Mouse (Mus musculus): Measurements from ENCODE around the gene Fam207a.
A peak's percentile ranks its signal among the peaks of the same experiment; 100 is the strongest.

Gene Fam207a

GRCm38 (mm10) chr10:77515385-77516348 lies at the start of gene Fam207a:
TSS of gene Fam207a (minus strand) at chr10:77515785.
- peak; percentile 92 to 97 for DNase-seq (ENCODE audit: low spot score in 2 of 2)

DNA sequence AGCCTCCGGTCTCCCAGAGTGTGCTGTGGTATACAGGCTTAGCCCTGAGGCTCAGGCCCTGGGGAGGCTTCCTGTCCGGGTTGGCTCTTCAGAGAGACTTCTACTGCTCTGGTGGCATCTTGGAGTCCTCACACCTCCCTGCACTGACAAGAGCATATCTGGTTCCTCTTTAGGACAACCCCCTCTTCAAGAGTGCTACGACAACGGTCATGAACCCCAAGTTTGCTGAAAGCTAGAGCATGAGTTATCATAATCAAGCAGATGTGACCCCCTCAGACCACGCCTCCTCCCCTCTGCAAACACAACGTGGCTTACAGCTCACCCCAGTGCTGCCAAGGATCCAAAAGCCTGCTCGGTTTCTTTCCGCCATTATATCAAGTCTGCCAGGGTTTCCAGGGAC lies 49.4 kb upstream of the Fam207a start:
- DNase-seq (ENCODE audit: low spot score in 2 of 2), result peak in 1 of 2 experiments; percentile 45

- DNase-seq (ENCODE audit: low spot score in 2 of 2), result no peak
Observed at GRCm38 (mm10) chr10:77561508-77561907, 45.9 kb upstream of the Fam207a start.

GRCm38 (mm10) chr10:77560830-77561229 lies 45.2 kb upstream of the Fam207a start:
- DNase-seq (ENCODE audit: low spot score in 2 of 2), result no peak

DNA sequence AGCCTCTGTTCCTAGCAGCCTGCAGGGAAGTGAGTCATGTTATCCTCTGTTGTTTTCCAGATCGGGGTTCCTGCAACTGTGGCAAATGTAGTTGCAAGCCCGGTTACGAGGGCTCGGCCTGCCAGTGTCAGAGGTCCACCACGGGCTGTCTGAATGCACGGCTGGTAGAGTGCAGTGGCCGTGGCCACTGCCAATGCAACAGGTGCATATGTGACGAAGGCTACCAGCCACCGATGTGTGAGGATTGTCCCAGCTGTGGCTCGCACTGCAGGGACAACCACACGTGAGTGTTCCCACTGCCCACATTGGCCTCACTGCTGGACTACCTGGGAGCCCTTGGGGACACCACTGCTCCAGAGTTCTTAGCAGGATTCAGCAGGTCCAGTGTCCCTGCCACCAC lies 44.5 kb upstream of the Fam207a start:
- DNase-seq (ENCODE audit: low spot score in 2 of 2), result no peak

DNA sequence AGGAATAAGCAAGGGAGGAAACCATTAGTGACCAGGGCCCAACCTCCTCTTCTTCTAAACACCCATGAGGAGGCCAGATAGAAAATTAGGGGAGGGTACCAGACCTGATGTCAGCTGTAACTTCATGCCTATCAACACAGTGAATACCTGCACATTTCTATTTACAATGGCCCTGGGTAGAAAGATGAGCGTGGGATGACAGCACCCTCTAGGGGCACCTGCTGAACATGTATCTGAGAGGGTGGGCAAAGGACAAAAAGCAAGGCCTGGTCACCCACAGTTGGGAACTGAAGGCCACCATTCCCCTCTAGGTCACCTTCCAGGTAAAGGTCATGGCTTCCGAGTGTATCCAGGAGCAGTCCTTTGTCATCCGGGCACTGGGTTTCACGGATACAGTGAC lies 42.1 kb upstream of the Fam207a start:
- no peak for DNase-seq (ENCODE audit: low spot score in 2 of 2)

DNA sequence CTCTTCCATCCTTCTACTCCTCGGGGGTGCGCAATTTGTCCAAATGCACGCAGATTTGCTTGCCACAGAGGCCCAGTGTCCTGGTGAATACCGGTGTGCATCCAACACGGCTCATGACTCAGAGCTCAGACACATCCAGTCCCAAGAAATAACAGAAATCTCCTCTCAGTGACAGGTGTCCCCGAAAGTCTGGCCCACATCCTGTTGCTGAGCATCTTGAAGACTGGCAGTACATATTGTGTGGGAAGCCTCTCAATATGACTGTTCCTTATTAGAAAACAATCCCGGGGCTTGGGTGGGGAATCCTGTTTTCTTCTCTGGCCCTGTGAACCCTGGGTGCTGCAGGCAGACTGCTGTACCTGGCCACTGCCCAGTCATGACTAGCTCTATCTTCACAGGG lies 41.0 kb upstream of the Fam207a start:
- no peak for DNase-seq (ENCODE audit: low spot score in 2 of 2)

DNA sequence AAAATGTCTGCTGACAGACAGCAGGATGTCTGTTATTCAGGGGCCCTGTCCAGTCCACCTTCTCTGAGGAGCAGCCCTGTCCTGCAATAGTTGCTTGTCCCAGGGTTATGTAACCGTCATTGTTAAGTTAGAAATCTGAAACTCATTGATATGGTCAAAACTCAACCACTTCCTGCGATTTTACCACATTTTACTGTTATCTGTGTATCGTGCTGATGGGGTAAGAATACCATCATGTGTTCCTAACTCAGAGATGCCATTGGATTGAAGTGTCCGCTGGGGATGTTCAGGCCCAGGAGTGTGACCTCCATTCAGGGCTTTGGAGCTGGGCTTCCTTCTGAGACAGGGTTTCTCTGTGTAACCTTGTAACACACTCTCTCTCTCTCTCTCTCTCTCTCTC lies 39.3 kb upstream of the Fam207a start:
- DNase-seq (ENCODE audit: low spot score in 2 of 2), result no peak

DNA sequence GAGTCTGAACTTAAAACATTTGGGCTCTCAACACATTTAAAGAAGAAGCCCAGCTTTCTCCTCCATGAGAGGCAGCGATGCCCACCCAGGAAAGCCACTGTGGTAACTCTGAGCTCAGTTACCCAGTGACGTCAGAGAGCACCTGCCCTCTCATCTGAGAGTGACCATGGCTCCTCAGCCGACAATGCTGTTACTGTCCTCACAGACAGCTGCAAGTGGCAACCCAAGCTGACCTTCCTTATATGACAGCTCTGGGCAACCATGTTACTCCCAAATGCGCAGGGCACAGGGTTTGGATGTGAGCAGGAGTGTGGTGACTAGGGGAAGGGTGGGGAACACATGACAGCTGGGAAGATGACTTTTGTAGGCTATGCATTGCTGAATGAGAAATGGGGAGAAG lies 37.7 kb upstream of the Fam207a start:
- no peak for DNase-seq (ENCODE audit: low spot score in 2 of 2)

DNA sequence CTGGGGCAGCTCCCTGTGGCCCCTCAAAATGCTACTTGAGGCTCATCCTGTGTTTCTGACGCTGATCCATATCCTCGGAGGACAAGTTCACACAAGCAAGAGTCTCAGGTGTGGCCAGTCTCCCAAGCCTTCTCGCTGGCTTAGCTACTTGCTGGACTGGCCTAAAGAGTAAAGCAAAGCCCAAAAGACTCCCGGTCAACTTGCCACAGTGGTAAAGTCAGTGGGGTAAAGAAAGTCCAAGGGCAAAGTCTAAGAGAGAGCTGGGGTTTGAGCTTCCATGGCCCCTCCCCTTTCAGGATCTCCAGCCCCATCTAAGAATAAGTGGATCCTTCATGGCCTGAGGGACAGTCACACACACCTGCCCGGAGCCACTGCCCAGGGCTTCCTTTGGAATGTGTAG lies 36.6 kb upstream of the Fam207a start:
- DNase-seq (ENCODE audit: low spot score in 2 of 2), result no peak

DNA sequence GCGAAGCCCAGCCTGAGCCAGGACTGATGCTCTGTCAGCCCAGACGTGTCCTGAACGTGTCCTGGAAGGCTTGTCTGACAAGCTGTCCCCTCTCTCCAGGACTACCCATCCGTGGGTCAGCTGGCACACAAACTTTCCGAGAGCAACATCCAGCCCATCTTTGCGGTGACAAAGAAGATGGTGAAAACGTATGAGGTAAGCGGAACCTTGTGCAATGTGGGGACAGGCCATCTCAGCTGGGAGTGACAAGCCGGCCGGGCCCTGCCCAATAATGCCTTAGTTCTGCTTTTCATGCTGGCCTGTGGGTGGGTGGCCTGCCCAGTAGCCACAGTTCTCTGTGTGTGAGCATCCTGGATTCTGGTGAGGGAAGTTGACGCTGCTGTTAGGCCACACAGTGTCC lies 35.3 kb upstream of the Fam207a start:
- peak in 1 of 2 experiments; percentile 56 for DNase-seq (ENCODE audit: low spot score in 2 of 2)

DNA sequence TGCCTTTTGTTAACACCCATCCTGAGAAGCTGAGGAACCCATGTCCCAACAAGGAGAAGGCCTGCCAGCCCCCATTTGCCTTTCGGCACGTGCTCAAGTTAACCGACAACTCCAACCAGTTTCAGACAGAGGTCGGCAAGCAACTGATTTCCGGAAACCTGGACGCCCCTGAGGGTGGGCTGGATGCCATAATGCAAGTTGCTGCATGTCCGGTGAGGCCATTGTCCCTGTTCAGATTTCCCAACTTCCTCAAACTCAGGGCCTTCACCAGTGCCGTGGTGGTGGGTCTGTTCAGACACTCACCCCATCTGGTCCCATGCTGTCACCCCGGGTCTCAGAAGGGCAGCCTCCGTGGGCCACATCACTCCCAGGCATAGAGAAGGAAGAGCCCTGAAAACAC lies 33.0 kb upstream of the Fam207a start:
- DNase-seq (ENCODE audit: low spot score in 2 of 2), result no peak

DNA sequence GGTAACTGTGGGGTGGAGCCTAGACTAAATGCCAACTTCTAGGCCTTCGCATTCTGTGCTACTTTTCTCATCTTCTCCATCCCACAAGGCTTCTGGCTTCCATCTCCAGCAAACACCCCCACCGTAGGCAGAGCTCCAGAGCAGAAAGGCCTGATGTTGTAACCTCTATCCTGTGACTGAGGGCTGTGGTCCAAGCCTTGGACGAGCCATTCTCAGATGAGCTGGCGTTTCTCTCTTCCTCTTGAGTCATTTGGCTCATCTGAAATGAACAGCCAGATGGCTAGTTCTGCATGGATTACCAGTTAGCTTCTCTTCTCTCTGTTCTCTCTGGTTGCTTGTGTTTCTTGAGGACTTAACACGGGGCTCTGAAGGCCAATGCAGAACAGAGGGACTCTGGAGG lies 29.3 kb upstream of the Fam207a start:
- no peak for DNase-seq (ENCODE audit: low spot score in 2 of 2)

- peak in 1 of 2 experiments; percentile 83 for DNase-seq (ENCODE audit: low spot score in 2 of 2)
Observed at GRCm38 (mm10) chr10:77543226-77543625, 27.6 kb upstream of the Fam207a start.

DNA sequence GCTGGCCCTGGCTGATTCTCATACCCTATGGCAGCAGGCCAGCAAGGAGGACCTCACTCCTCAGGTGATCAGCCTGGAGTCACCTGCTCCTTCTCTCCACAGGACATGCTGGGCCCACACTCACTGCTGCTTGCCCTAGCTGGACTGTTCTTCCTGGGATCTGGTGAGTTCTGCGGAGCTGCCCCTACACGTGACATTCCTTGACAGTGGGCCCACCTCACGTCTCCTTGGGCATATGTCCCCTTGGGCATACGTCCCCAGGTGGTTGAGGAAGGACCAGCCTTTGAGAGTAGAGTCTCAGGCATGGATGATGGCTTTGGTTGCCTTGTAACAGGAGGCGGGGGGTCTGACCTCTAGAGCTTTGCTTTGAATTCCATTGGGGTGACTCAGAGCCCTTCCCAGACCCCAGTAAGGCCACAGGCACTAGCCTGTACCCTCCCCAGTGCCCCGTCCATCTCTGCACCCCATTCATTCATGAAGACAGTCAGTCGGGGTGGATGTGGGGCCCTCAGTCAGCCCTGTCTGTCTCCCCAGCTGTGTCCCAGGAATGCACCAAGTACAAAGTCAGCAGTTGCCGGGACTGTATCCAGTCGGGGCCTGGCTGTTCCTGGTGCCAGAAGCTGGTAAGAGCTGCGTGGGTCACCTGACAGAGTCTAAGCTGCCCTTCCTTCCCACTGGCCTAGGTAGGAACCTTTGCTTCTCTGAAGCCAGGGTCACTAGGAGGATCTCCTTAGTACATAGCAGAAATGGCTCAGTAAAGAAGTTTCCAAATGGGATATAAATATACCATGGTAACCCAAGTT lies 26.5 kb upstream of the Fam207a start:
- no peak for DNase-seq (ENCODE audit: low spot score in 2 of 2)

- no peak for DNase-seq (ENCODE audit: low spot score in 2 of 2)
Observed at GRCm38 (mm10) chr10:77540576-77541102, 25.1 kb upstream of the Fam207a start.

- no peak for DNase-seq (ENCODE audit: low spot score in 2 of 2)
Observed at GRCm38 (mm10) chr10:77539320-77539945, 23.8 kb upstream of the Fam207a start.

GRCm38 (mm10) chr10:77537215-77538209 lies 21.9 kb upstream of the Fam207a start:
- DNase-seq (ENCODE audit: low spot score in 2 of 2), result no peak

DNA sequence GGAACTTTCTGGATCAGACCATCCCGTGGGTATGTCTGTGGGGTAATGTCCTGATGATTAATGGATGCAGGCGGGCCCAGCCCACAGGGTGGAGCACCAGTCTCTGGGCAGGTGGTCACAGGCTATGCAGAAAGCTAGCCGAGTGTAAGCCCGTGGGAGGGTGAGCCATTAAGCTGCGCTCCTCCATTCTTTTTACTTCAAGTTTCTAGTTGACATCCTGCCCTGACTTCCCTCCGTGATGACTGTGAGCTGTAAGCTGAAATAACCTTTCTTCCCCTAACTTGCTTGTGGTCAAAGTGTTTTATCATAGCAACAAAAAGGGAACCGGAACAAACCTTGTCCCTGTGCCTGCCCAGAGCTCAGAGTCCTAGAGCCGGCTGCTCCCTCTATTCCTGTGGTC lies 21.1 kb upstream of the Fam207a start:
- DNase-seq (ENCODE audit: low spot score in 2 of 2), result no peak

DNA sequence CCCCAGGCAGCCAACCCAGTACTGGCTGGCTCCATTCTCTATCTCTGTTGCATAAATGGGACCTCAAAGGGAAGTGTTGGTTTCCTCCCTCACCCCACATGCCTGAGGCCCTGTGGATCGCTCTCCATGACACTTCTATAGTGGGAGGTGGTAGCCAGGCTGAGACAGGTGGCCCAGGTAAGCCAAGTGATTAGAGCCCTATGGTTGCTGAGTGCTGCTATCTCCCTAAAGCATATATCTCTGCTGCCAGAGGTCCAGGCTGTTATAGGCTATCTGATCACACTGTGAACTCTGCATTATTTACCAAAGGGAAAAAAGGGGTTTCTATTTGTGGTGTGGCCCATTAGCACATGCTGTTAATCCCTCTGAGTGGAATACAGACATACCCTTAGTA lies 16.4 kb upstream of the Fam207a start:
- DNase-seq (ENCODE audit: low spot score in 2 of 2), result no peak

Data from spleen, postnatal 4 days (tissue).